Mouse (Mus musculus): ENCODE measurements at regions not wholly inside any gene's neighbourhood (a gene's known extent, or its start where the extent isn't known, plus 50 kb on each side); places are given as distances from the start of the nearest gene placed in this dataset.

DNA sequence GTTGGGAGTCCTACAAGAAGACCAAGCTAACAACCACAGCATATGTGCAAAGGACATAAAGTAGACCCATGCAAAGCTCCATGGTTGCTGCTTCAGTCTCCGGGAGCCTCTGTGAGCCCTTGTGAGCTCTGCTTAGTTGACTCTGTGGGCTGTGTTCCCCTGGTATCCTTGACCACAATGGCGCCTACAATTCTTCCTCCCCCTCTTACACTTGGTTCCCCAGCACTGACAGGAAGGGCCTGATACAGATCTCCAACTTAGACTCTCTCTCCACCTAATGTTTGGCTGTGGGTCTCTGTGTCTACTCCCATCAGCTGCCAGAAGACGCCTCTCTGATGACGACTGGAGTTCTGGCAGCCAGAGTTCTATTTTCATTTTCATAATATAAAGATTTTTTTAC, 88.9 kb upstream of the Itprid2 start:
- in situ Hi-C loops (cut with MboI, MseI): no loop called here

GRCm38 (mm10) chr2:79547284-79547683, 87.9 kb upstream of the Itprid2 start:
- in situ Hi-C loops (cut with MboI, MseI): no loop called here

DNA sequence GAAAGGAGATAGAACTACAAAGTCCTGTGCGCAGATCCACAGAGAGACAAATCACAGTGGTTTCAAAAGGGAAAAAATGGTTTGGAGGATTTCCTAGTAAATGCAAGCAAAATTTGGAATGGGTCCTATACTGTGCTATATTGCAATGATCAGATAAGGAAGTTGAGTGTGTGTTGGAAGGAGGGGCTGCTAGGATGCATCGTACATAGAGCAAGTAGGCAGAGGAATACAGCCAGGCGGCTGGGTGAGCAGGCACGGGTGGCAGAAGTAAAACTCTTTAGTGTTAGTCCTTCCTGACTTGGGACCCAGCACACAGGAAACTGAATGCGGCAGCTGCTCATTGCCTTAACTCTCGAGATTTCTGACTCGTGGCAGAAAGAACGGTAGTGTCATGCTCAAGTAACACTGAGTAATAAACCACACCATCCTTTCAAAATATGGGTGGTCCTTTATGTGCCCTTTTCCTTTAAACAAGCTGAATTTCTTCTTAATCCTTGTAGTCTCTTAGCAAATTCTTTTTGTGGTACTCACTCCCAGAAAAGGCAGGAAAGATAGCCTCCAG, 87.0 kb upstream of the Itprid2 start:
- in situ Hi-C loops (cut with MboI, MseI): no loop called here

GRCm38 (mm10) chr2:79549781-79550180, 85.4 kb upstream of the Itprid2 start:
- in situ Hi-C loops (cut with MboI, MseI): no loop called here

DNA sequence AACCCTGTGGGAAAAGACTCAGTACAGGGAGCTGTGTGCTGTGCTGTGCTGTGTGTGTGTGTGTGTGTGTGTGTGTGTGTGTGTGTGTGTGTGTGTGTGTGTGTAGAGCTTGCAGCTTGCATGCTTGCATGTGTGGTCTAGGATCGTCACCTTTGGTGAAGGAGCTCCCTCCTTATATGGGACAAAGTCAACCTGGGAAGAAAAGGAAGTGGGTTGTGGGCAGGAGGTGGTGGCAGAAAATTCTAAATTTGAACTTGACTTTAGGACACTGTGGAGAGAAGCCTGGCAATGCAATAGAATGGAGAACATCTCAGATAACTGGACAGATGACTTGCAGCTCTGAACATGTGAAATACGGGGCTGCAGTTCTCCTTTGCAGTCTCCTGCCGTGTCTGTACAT, 84.7 kb upstream of the Itprid2 start:
- in situ Hi-C loops (cut with MboI, MseI): no loop called here

GRCm38 (mm10) chr2:79552481-79552880, 82.7 kb upstream of the Itprid2 start:
- in situ Hi-C loops (cut with MboI, MseI): no loop called here

GRCm38 (mm10) chr2:79555395-79555794, 79.8 kb upstream of the Itprid2 start:
- in situ Hi-C loops (cut with MboI, MseI): no loop called here

GRCm38 (mm10) chr2:79557361-79557760, 77.8 kb upstream of the Itprid2 start:
- in situ Hi-C loops (cut with MboI, MseI): no loop called here

- in situ Hi-C loops (cut with MboI, MseI): loop anchor here (5.0 kb wide), 1 partner anchor 896 kb away; no protein-coding TSS in a partner anchor
Observed at GRCm38 (mm10) chr2:79566280-79566933, 68.7 kb upstream of the Itprid2 start.

DNA sequence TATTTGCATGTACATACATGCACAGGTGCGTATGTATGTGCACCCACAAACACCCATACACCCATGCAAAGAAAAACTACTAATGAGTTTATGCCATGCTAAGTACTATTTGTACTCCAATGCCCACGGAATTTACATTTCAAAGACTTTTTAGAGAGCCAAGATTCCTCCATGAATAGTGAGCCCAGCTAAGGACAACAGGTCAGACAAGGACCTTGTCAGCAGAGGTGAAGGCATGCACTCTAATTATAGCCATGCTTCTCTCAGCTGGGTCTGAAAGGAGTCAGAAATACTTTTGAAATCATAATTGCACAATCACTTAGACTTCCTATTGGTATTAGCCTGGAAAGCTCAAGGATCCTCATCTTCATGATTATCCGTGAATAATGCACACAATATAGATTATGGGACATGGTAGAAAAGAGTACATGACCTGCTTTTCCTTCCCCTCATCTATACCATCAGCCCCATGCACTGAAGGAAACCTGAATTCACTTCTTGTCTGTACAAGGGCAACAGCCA, 67.7 kb upstream of the Itprid2 start:
- in situ Hi-C loops (cut with MboI, MseI): loop anchor here (5.0 kb wide), 1 partner anchor 895 kb away; no protein-coding TSS in a partner anchor

- in situ Hi-C loops (cut with MboI, MseI): loop anchor here (5.0 kb wide), 1 partner anchor 893 kb away; no protein-coding TSS in a partner anchor
Observed at GRCm38 (mm10) chr2:79569663-79570062, 65.5 kb upstream of the Itprid2 start.

GRCm38 (mm10) chr2:79571910-79572309, 63.2 kb upstream of the Itprid2 start:
- in situ Hi-C loops (cut with MboI, MseI): no loop called here

GRCm38 (mm10) chr2:79575074-79575473, 60.1 kb upstream of the Itprid2 start:
- in situ Hi-C loops (cut with MboI, MseI): no loop called here

DNA sequence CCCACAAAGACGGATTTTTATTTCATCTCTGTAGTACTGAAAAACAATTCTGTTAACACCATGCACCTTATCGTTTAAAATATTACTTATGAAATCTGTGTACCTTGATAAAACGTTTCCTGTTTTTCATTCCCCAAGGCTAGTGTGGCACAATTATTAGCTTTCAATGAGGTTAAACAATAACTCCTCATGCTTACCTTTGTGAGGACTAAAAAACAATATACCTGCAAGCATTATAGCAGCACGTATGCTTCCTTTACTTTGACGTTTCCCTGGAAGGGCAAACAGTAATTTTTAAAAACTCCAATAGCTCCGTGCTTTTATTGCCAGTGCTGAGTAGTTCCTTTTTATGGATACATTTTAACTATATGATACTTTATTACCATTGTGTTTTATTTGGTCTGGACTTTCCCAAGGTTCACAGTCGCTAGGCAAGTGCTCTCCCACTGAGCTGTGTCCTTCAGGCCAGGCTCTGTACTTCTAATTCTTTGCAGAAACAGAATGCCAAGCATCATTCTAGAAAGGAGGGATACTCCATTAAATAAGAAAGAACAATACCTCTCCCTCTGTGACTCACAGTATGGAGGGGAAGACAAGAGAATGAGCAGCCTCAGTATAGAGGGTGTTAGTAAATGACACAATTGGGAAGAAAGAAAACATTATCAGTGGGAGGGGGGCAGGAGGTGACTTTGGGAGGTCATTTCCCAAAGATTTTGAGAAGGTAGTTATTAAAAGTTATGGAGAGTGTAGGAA, 50.0 kb upstream of the Itprid2 start:
- in situ Hi-C loops (cut with MboI, MseI): no loop called here
